Mouse (Mus musculus): ENCODE data around the gene Cry1. TPM values are rescaled to one million over a fixed set of nuclear protein-coding genes. Genes with fewer than 3 reads are reported as not detected.

The Cry1 gene
- total and polyA plus RNA-seq, 2 experiments from 2014 or later, result 24.3 to 29.7 TPM

DNA sequence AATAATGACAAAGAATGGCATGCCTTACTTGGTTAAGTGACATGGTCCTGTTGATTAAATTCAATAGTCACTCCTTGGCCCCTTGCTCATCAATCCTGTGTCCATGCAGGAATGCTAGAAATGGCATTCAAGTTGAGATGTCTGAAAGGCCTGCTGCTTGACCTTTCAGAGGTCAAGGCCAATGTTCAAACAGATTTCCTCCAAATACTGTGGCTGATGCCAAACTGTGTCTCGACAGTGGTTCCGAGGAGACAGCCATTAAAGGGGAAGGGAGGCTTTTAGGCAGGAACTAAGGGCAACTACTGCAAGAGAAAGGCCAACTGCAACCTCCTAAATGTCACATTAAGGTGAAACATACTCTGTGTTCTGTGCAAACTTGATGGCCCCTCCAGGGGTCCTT lies 20.5 kb upstream of the Cry1 start:
- H3K4me1 ChIP-seq (ENCODE audit: insufficient read depth), result no peaks in the 10 kb centered on the region
- H3K27ac ChIP-seq (ENCODE audit: low read depth, low read length), result no peak overlapping the region
- H3K27me3 ChIP-seq (ENCODE audit: insufficient read depth, low read length), result no peaks in the 10 kb centered on the region
- H3K9ac ChIP-seq, result no peak overlapping the region
- no peak overlapping the region for H3K4me2 ChIP-seq (ENCODE audit: low read depth)
- DNase-seq (no peak), ATAC-seq (no peak)
- no peaks in the 10 kb centered on the region for H3K36me3 ChIP-seq (ENCODE audit: insufficient read depth)
- no peaks in the 10 kb centered on the region for H3K9me3 ChIP-seq (ENCODE audit: low read length)
- 57% methylated on average over 2 of the region's 2 CpGs for WGBS
- H3K4me3 ChIP-seq (ENCODE audit: low read depth, low read length), result no peak overlapping the region
- no peak for TF ChIP-seq CTCF (IDR thresholded peaks at IDR 0.05; ENCODE audit: low read depth)

DNA sequence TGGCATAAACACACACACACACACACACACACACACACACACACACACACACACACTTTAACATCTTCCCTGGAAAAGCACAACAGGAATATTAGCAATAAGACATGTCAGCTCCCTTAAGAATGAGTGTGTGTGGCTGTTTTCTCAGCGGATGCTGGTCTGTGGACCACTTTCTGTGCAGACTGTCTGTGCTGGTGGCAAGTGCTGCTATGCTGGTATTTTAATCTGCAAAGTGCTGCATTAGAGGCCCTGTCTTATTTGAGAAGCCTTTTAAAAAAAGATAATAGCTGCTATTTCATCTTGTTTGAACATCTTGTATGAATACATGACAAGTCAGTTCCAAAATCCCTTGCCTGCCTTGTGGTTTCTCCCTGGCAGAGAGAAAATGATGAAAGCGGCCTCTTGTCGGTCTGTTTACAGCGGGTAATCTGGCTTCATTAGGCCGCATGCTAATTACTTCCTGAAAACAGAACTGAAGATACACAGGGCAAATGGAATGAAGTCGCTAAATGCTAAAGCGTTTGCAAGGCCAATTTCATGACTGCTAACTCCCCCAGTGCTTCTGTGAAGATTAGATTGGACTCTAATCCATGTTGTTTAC lies 19.5 kb upstream of the Cry1 start:
- WGBS, result 11% methylated on average over 7 of the region's 7 CpGs
- H3K27me3 ChIP-seq (ENCODE audit: insufficient read depth, low read length), result no peaks in the 10 kb centered on the region
- H3K36me3 ChIP-seq (ENCODE audit: insufficient read depth), result no peaks in the 10 kb centered on the region
- H3K4me2 ChIP-seq (ENCODE audit: low read depth), result no peak overlapping the region
- no peak overlapping the region for H3K9ac ChIP-seq
- DNase-seq (peak; percentile 30), ATAC-seq (peak; percentile 56; the same call in 1 of the 2 replicates)
- no peaks in the 10 kb centered on the region for H3K9me3 ChIP-seq (ENCODE audit: low read length)
- 0 out of 2 replicates have a peak overlapping the region, but pooled peaks have one; percentile 22 for H3K27ac ChIP-seq (ENCODE audit: low read depth, low read length)
- no peak for TF ChIP-seq CTCF (IDR thresholded peaks at IDR 0.05; ENCODE audit: low read depth)
- H3K4me1 ChIP-seq (ENCODE audit: insufficient read depth), result no peaks in the 10 kb centered on the region
- no peak overlapping the region for H3K4me3 ChIP-seq (ENCODE audit: low read depth, low read length)

DNA sequence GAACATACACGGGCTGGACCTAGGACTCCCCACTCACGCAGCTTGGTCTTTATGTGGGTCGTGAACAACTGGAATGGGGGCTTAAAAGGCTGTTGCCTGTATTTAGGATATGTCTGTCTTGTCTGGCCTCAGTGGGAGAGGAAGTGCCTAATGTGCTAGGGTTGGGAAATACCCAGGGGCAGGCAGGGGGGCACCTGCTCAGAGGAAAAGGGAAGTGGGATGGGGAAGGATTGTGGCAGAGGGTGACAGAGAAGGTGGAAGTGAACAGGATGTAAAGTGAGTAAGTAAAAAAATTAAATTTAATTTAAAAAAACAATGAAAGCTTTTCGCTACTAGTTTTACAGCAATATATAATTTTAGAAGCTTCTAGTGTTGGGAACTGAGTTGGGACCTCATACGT lies 9.7 kb upstream of the Cry1 start:
- no peak for ATAC-seq
- no peak overlapping the region for H3K4me3 ChIP-seq (ENCODE audit: low read depth, low read length)

DNA sequence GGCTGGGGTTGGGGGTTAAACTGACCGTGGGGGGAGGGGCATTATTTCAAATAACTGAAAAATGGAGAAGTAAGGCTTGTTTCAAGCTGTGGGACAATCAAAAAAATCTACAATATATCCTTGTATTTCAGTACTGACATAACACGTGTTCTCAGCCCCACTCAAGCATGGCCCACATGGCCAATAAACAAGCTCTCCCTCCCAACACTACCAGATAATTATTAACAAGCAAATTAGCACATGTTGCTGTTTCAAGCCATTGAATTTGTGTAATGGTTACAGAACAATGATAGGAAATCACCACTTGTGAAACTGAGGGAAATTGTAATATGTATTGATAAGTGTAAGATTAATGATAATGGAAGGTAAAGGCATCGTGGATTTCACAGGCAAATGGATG lies 8.5 kb upstream of the Cry1 start:
- no peak for TF ChIP-seq CTCF (IDR thresholded peaks at IDR 0.05; ENCODE audit: low read depth)
- 78% methylated on average over 3 of the region's 3 CpGs for WGBS

More for the DNA sequence above, 9.7 kb upstream of the Cry1 start:
- no peaks in the 10 kb centered on the region for H3K36me3 ChIP-seq (ENCODE audit: insufficient read depth)
- no peaks in the 10 kb centered on the region for H3K9me3 ChIP-seq (ENCODE audit: low read length)
- no peak overlapping the region for H3K9ac ChIP-seq
- H3K27me3 ChIP-seq (ENCODE audit: insufficient read depth, low read length), result no peaks in the 10 kb centered on the region
- WGBS, result 75% methylated on average over 5 of the region's 5 CpGs
- TF ChIP-seq CTCF (IDR thresholded peaks at IDR 0.05; ENCODE audit: low read depth), result no peak
- H3K27ac ChIP-seq (ENCODE audit: low read depth, low read length), result no peak overlapping the region
- no peak for DNase-seq
- no peak overlapping the region for H3K4me2 ChIP-seq (ENCODE audit: low read depth)
- H3K4me1 ChIP-seq (ENCODE audit: insufficient read depth), result no peaks in the 10 kb centered on the region

DNA sequence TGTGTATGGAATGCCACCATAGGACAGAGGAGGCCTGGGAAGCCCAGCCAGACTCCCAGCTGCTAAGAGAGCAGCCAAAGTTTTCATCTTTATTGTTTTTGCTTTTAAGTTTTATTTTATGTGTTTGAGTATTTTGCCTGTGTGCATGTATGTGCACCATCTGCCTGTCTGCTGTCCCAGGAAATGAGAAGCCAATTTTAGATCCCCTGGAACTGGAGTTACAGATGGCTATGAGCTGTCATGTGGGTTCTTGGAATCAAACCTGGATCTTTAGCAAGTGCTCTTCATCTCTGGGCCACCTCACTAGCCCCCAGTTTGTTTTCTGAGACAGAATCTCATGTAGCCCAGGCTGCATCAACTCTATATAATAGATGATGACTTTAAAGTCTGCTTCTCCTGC lies 5.8 kb upstream of the Cry1 start:
- no peak overlapping the region for H3K27ac ChIP-seq (ENCODE audit: low read depth, low read length)

More for the DNA sequence above, 8.5 kb upstream of the Cry1 start:
- Histone ChIP-seq H3K27ac (ENCODE audit: low read depth, low read length) (no peak overlapping the region), H3K4me3 (ENCODE audit: low read depth, low read length) (no peak overlapping the region), H3K36me3 (ENCODE audit: insufficient read depth) (no peaks in the 10 kb centered on the region), H3K27me3 (ENCODE audit: insufficient read depth, low read length) (no peaks in the 10 kb centered on the region), H3K9ac (no peak overlapping the region), H3K4me2 (ENCODE audit: low read depth) (no peak overlapping the region), H3K4me1 (ENCODE audit: insufficient read depth) (no peaks in the 10 kb centered on the region), H3K9me3 (ENCODE audit: low read length) (no peaks in the 10 kb centered on the region)
- DNase-seq (no peak), ATAC-seq (no peak)

DNA sequence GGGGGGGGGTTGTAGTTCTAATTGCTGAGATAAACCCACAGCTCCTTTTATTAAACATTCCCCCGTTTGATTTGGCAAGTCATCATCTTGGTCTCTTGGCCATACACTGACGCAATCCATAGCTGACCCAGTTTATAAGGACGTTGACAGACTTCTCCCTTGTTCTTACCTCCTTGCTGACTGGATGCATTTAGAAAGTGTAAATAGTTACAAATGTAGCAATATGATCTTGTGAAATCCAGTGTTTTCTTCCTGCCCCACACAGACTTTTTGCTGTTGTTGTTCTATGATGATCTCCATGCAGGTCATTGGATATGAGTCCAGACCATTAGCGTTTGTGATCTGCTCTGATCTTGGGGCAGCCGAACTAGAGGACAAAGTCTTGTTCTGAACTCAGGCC lies 5.1 kb upstream of the Cry1 start:
- H3K36me3 ChIP-seq (ENCODE audit: insufficient read depth), result no peaks in the 10 kb centered on the region

More for the DNA sequence above, 5.8 kb upstream of the Cry1 start:
- H3K27me3 ChIP-seq (ENCODE audit: insufficient read depth, low read length), result no peaks in the 10 kb centered on the region
- H3K4me3 ChIP-seq (ENCODE audit: low read depth, low read length), result no peak overlapping the region
- no peaks in the 10 kb centered on the region for H3K4me1 ChIP-seq (ENCODE audit: insufficient read depth)
- peak; percentile 39 for DNase-seq
- no peaks in the 10 kb centered on the region for H3K9me3 ChIP-seq (ENCODE audit: low read length)
- peak; percentile 71 for ATAC-seq
- H3K9ac ChIP-seq, result no peak overlapping the region
- no peaks in the 10 kb centered on the region for H3K36me3 ChIP-seq (ENCODE audit: insufficient read depth)
- H3K4me2 ChIP-seq (ENCODE audit: low read depth), result no peak overlapping the region
- no peak for TF ChIP-seq CTCF (IDR thresholded peaks at IDR 0.05; ENCODE audit: low read depth)

DNA sequence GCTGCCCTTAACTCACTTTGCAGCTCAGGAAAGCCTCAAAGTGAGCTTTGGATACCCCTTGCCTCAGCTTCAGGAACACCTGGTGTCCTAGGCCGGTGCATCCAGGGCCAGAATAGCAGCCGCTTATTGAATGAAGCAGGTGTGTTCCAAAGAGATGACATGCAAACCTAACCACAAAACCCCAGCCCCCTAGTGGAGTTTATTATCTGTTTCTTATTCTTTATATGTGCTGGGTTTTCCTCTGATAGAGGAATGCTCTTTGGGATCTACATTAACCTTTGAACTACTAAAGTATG lies 1.6 kb upstream of the Cry1 start:
- H3K27me3 ChIP-seq (ENCODE audit: insufficient read depth, low read length), result no peaks in the 10 kb centered on the region
- no peak overlapping the region for H3K27ac ChIP-seq (ENCODE audit: low read depth, low read length)
- 0 out of 2 replicates have a peak, but pooled peaks have one; percentile 8 for TF ChIP-seq CTCF (IDR thresholded peaks at IDR 0.05; ENCODE audit: low read depth)
- no peak overlapping the region for H3K4me3 ChIP-seq (ENCODE audit: low read depth, low read length)
- no peak overlapping the region for H3K9ac ChIP-seq
- no peaks in the 10 kb centered on the region for H3K9me3 ChIP-seq (ENCODE audit: low read length)
- DNase-seq (no peak), ATAC-seq (no peak)
- no peak overlapping the region for H3K4me2 ChIP-seq (ENCODE audit: low read depth)
- 90% methylated on average over 2 of the region's 2 CpGs for WGBS
- H3K4me1 ChIP-seq (ENCODE audit: insufficient read depth), result no peaks in the 10 kb centered on the region
- no peaks in the 10 kb centered on the region for H3K36me3 ChIP-seq (ENCODE audit: insufficient read depth)

More for the DNA sequence above, 5.1 kb upstream of the Cry1 start:
- Histone ChIP-seq H3K27ac (ENCODE audit: low read depth, low read length) (no peak overlapping the region), H3K9me3 (ENCODE audit: low read length) (no peaks in the 10 kb centered on the region), H3K4me2 (ENCODE audit: low read depth) (no peak overlapping the region), H3K27me3 (ENCODE audit: insufficient read depth, low read length) (no peaks in the 10 kb centered on the region), H3K4me1 (ENCODE audit: insufficient read depth) (no peaks in the 10 kb centered on the region), H3K9ac (no peak overlapping the region), H3K4me3 (ENCODE audit: low read depth, low read length) (no peak overlapping the region)
- no peak for DNase-seq
- ATAC-seq, result no peak
- no peak for TF ChIP-seq CTCF (IDR thresholded peaks at IDR 0.05; ENCODE audit: low read depth)
- 81% methylated on average over 5 of the region's 5 CpGs for WGBS
